Mouse (Mus musculus) cerebellum, adult 11-12 months (tissue): ENCODE results near the gene Gm45808.
"Not testable (repeated sequence)": the region's sequence is repeated elsewhere in the genome, so short reads cannot be mapped to it uniquely, and the experiment has no call there.

ENCODE experiments used
- DNase-seq: peaks from one replicate; pipeline ENCODE4 v3.0.0; 2022

Gm45808 gene

DNA sequence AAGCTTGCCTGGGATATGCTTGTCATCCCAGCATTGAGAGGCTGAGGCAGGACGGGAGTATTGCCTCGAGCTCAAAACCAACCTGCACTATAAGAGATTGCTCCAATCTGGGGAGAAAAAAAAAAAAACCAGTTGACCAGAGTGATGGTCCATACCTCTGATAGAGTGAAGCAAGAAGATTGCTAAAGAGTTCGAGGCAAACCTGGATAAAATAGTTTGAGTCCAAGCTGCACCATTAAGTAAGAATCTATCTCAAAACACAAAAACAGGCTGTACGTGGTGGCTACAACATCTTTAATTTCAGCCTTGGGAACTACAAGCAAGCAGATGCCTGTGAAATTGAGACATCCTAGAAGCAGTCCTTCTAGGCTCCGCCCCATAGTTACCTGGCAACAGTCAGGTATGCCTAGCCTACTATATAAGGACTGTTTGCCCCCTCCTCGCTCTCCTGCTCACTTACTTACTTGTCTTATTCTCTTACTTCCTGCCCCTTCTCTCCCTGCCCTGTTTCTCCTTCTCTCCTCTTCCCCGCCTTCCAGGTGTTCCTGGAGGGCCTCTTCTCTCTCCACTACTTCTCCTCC lies 19.4 kb downstream of the Gm45808 start:
- peak; percentile 54 for DNase-seq

DNA sequence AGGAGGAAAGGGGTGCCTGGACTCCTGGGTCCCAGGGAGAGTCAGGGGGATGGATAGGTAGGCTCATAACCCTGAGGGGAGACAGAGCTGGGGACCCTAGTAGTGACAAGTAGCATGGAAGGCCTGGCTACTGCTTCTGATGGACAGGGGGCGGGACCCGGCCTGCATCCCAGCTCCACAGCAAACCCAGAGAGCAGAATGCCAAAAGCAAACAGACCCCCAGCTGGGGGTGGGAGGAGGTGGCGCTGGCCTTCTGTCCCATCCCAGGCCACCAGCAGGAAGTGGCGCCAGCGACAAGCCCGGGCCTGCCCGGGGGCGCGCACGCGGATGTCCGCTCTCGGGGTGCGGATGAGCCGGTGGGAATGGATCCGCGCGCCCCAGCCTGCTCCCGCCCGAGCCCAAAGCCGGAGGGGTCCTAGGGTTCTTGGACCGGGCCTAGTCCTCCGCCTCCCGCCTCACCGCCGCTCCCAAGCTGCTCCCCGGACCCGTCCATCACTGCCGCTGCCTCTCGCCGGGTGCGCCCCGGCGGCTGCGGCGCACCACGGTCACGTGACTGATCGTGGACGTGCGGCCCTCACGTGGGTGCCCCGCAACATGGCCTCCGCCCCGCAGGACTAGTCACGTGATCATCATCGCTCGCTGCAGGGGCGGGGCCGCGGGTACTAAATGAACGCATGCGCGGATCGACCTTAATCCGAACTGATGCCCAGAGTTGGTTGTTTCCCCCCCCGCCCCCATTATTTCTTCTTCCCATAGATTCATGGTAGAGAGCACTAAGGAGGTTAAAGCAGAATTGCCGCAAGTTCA lies 20.1 kb downstream of the Gm45808 start, which contains the start of gene Bax:
Gene Bax (minus strand): TSS at position 616 of the 807 bp plus-strand sequence.
- peak; percentile 98 for DNase-seq

DNA sequence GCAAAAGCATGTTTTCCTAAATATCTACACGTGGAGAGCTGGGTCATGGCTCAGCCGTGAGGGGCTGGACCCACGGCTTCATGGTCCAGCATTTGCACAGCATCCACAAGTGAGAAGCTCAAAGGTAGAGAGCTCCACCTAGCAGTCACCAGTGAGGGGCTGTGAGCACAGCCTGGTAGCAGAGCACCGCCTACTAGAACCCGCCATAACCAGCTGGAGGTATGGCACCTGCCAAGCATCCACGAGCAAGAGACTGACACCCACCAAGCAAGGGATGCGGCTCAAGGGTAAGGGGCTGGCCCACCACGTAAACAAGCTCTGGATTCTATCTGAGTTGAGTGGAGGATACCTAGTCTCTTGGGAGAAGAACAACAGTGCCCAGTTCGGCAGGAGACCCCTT lies 21.1 kb downstream of the Gm45808 start:
- peak; percentile 64 for DNase-seq

DNA sequence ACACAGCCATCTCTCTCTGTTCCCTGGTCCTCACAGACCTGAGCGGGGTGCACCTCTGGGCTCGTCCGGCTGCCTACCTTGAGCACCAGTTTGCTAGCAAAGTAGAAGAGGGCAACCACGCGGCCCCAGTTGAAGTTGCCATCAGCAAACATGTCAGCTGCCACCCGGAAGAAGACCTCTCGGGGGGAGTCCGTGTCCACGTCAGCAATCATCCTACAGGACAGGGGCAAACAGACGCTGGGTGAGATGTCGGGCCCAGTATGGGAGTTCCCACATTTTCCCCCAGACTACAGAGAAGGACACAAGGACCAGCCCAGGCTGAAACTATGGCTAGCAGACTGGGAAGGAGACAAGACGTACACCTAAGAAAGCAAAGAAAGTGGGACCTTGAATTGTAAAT lies 21.5 kb downstream of the Gm45808 start:
- no peak for DNase-seq

DNA sequence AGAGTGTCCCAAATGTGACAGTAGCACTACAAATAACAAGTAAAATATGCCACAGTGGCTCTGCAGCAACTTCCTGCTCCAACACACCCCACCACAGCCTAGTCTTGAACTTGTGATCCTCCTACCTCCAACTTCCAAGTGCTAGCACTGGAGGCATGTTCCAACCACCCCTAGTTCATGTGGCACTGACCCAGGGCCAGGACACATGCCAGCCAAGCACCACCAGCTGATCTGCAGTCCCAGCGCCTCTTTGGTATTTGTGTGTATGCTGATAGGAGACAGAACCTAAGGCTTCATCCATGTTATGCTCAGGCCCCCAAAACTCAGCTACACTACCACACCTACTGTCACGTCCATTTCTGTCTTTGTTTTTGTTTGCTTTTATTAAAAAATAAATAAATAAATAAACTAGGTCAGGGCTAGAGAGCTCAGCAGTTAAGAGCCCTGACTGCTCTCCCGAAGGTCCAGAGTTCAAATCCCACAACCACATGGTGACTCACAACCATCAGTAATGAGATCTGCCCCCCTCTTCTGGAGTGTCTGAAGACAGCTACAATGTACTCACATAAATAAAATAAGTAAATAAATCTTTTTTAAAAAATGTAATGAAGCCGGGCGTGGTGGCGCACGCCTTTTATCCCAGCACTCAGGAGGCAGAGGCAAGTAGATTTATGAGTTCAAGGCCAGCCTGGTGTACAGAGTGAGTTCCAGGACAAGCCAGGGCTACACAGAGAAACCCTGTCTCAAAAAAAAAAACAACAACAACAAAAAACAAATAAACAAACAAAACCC lies 22.4 kb downstream of the Gm45808 start:
- no peak for DNase-seq

DNA sequence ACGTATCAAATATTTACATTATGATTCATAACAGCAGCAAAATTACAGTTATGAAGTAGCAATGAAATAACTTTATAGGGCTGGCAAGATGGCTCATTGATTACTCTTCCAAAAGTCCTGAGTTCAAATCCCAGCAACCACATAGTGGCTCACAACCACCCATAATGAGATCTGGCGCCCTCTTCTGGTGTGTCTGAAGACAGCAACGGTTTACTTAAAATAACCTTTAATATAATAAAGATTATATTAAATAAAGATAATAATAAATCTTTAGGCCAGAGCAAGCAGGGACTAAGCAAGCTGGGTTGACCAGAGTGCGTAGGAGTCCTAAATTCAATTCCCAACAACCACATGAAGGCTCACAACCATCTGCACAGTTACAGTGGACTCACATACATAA lies 23.7 kb downstream of the Gm45808 start:
- not testable (repeated sequence) for DNase-seq

DNA sequence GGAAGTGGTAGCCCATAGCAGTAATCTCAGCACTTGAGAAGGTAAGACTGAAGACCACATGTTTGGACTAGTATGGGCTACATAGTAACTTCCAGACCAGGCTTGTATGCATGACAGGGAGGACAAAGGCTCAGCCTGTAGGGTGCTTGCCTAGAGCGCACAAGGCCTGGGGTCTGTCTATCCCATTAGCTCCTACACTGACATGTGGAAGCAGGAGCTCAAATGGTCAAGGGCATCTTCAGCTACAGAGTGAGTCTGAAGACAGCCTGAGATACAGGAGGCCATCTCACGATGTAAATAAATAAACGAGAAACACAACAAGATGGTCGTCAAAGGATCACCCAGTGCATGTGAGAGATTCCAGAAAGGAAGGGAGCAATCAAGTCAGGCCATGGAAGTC lies 24.3 kb downstream of the Gm45808 start:
- DNase-seq = no peak

DNA sequence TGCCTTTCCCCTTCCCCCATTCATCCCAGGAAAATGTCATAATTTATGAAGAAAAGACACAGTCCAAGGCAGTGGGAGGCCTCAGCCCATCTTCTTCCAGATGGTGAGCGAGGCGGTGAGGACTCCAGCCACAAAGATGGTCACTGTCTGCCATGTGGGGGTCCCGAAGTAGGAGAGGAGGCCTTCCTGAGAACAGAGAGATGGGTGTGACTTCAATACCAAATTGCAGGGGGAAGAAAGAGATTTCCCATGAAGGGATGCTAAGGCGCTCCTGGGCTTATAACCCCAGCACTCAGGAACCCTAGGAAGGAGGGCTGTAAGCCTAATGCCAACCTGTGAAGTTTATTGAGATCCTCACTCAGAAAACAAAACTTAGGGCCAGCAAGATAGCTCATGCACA lies 24.8 kb downstream of the Gm45808 start:
- no peak for DNase-seq

DNA sequence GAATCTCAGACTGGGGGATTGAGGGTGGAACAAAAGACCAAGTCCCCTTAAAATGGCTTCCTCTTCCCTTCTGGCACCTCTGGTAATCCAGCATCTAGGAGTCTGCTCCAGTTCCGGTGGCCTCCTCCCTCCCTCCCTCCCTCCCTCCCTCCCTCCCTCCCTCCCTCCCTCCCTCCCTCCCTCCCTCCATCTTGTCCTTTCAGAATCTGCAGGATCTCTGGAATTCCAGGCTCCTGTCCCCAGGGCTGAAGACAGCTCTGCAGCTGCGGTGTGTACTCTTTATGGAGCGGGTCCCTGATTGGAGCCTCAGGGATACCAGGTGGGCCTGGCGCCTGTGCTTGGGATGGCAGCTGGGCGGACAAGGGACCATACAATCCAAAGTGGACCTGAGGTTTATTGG lies 25.3 kb downstream of the Gm45808 start:
- DNase-seq = no peak

DNA sequence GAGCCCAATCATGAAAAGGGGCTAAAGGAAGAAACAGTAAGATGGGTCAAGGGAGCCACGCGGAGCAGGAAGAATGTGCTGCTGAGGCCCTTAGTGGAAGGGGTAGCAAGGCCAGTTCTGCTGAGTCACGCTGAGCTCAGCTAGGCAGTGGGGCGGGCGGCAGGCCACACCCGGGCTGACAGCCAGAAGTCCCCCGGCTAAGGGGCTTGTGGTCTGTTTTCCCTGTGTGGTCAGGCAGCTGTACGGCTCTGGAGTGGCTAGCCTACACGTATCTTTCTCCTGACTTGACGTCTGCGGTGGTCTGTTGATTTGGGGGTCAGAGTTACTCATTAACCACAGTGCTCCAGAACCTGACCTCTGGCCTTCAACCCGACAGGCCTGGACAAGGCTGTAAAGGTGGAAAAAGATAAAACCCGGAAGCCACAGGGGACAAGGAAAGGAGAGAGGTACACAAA lies 25.7 kb downstream of the Gm45808 start:
- DNase-seq = peak; percentile 61

DNA sequence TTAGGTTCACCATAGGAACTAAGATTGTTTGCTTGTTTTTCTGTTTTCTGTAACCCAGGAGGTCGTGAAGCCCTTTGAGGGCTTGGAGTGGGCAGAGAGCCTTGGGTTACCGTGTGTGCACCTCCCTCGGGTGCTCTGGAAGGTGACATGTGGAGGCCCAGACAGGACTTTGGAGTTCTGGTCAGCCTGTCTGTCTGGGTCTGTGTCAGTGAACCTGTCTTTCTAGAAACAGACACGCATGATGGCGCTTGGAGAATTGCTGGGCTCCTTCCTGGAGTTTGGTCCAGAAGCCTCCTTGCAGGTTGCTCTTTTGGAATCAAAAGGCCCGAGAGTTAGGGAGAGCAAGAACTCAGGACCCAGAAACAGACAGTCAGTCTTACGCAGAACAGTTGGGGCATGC lies 26.2 kb downstream of the Gm45808 start:
- peak; percentile 43 for DNase-seq

DNA sequence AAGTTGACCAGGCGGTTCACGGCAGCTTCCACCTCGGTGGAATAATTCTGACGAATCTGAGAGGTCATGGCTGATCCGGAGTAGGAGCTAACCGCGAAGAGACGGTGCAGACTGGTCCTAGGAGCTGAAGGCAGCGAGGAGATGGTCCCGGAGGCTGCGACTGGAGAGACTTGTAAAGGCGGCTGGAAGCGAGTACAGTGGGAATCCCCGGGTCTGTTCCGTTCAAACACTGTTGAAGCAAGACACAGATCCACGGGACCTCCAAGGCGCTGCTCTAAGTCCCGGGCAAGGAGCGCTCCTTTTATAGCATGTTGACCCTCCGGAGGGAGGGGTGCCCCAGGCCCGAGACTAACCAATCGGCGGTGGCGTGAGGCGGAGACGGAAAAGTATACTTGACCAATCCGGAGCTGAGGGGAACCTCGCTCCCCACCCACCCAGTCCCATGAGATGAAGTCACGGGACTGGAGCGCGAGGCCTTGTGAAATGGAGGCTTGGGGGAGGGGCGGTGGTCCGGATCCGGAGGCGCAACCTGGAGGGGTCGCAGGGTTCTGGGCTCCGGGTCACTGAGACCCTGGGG lies 27.0 kb downstream of the Gm45808 start, which contains the start of gene Ftl1:
Gene Ftl1 (minus strand): TSS at position 321 of the 577 bp plus-strand sequence.
- DNase-seq = peak; percentile 98

DNA sequence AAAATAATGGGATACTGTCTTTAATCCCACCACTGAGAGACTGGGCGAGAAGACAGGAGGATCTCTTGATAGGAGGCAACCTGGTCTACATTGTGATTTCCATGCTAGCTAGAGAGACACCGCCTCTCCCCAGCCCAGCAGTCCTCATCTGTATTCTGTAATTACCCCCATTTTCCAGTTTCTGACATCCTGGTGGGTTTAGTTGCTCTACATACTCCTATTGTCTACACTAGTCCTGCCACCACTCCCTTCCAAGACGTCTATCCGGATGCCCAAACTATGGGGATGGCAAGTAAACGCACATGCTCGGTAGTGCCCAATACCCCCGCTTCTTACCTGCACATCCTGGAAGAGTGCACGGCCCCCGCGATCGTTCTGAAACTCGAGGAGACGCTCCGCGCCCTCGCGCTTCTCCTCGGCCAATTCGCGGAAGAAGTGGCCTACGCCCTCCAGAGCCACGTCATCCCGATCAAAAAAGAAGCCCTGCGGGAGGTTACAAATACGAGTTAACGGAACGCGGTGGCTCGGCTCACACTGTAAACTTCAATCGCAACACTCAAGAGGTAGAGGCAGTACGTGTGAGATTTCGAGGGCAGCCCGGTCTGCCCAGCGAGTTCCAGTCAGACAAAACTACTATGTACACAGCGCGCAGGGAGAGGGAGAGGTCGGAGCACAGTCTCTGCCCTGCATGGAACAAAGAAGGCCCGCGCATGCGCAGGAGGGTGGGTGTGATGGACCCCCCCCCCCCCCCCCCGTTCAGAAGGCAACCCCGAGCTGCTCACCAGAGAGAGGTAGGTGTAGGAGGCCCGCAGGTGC lies 27.7 kb downstream of the Gm45808 start:
- DNase-seq = peak; percentile 80

DNA sequence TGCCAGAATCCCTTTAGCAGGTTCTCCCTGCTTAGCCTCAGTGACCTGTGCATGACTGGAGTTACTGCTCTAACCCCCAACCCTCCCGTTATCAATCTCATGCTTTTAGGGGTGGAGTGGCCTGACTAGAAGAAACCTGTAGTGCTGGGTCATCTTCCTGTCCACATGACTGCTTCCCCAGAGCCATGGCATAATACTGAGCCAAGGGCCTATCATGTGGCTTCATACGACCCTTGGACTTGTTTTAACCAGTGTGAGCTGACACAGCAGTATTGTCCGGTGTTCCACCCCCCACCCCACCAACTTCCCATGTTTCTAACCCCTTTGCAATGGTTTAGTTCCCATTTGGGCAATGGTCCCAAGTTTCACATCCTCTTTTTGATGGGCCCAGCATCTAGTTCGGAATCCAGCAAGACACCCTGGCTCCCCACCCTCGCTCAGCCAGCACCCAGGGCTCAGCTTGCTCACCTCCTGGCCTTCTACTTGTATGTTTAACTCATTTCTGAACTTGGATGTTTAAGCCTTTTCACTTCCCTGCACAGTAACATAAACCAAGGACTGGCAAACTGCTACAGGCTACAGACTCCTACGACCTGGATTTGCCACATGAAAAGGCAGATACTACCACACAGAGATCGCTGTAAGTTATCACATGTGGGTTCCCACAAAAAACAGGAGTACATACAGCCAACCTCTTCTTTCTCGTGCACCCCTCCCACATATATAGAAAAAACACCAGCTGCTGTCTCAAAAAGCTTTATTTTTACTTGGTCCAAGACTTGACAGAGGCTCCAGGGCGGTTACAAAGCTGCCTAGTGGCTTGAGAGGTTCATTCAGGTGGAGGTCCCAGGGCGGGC lies 29.2 kb downstream of the Gm45808 start:
- no peak for DNase-seq

DNA sequence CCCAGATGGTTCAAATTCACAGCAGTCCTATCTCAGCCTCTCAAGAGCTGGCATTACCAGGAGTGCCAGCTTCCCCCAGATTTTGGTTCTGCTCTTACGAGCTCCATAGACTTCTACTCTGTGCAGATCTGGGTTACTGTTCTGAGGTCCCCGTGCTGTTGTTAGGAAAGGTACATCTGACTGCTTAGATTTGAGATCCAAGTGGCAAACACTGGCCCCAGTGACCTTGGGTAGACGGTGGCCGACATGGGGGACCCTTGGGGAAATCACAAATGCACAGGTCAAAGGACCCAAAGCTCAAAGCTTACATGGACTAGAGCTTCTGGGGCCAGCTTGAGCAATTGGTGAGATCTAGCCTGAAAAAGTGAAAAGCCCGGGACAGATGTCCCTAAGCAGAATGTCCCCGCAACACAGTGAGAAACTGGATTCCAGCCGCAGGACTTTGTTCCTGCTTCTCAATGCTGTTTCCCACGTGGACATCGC lies 29.8 kb downstream of the Gm45808 start:
- no peak for DNase-seq

DNA sequence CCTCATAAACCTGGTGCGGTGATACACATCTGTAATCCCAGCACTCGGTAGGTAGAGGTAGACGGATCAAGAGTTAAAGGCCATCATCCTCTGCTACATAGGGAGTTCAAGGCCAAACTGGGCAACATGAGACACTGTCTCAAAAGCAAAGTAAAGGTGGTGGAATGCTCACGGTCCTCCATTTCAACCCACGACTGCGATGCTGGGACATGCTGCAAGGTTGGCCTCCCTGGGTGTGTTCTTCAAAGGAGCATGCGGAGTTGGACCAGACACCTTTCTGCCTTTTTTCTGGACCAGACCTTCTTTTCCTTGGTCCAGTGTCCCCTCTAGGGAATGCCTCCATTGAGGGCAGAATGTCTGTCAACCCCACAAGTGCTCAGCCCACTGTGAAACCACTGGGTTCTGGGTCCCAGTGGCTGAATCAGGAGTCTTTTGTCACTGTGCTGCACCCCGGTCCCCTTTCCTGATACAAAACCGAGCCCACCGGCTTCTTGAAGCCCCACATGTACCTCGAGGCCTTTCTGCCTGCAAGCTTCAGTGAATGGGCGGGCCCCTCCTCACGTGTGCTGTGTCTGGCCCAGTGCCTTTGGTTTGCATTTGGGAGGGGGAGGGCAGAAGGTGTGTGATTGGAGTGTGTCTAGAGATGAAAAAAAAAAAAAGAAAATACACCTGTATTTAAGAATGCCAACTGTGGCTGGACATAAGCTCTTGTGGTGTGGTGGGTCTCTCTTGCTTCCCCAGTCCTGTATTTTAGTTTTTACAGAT lies 30.5 kb downstream of the Gm45808 start:
- no peak for DNase-seq

DNA sequence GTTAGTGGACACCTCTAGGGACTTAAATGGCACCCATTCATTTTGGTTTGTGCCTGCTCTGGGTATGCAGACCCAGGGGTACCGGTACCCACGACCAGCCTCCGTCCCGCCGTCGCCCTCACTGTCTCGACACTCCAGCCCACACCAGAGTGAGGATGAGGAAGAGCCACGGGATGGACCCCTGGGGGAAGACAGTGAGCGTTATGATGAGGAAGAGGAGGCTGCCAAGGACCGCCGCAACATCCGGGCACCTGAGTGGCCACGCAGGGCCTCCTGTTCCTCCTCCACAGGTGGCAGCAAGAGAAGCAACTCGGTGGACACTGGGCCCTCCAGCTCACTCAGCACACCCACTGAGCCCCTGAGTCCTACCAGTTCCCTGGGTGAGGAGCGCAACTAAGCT lies 31.6 kb downstream of the Gm45808 start:
- peak; percentile 46 for DNase-seq

DNA sequence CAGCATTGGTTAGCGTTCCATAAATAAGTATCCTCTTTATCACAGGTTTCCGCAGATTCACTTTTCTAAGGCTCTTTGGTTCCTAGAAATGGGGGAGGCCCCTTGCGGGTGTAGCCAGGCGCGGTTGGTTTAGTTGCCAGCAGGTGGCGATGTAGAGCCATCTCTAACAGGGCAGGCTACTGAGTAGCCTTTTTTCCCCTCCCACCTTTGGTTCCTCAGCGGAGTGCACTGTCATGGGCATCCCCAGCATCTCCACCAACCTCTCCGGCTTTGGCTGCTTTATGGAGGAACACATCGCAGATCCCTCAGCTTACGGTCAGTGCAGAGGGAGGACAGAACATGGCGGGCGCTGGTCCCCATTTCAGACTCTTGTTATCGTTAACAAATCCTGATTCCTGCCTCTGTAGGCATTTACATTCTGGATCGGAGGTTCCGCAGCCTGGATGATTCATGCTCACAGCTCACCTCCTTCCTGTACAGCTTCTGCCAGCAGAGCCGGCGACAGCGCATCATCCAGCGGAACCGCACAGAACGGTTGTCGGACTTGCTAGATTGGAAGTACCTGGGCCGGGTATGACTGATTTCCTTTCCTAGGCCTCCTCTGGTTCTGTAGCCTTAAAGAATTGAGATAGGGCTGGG lies 35.1 kb downstream of the Gm45808 start:
- DNase-seq = peak; percentile 80

DNA sequence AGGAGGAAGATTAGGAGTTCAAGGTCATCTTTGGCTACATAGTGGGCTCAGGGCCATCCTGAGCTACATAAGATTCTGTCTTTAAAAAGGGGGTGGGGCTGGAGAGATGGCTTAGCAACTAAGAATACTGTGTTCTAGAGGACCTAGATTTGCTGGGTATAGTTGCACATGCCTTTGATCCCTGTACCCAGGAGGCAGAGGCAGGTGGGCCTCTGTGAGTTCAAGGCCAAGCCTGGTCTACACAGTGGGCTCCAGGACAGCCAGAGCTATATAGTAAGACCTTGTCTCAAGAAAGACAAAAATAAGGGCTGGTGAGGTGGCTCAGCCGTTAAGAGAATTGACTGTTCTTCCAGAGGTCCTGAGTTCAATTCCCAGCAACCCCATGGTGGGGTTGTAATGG lies 36.6 kb downstream of the Gm45808 start:
- DNase-seq = no peak
